Mouse (Mus musculus) mouse embryonic stem cell (cell line): ENCODE measurements around the gene Mki67.
"Not testable (repeated sequence)": the region's sequence is repeated elsewhere in the genome, so short reads cannot be mapped to it uniquely, and the experiment has no call there.

Experiments used
- in situ Hi-C, 2 experiments: fragments of 300-500 bp; cut with MboI; formaldehyde crosslinking; loops; 1 replicate in 1 of 2; 3 replicates in 1 of 2; pipeline ENCODE4 v1.14.3; 2019 to 2020; ENCODE audit warnings: low sequenced_read_pairs in 2 of 2, low pct_unique_long_range_greater_than_20kb in 1 of 2, mixed read lengths in 1 of 2; ENCODE audit not compliant: unreplicated experiment in 1 of 2

The Mki67 gene

DNA sequence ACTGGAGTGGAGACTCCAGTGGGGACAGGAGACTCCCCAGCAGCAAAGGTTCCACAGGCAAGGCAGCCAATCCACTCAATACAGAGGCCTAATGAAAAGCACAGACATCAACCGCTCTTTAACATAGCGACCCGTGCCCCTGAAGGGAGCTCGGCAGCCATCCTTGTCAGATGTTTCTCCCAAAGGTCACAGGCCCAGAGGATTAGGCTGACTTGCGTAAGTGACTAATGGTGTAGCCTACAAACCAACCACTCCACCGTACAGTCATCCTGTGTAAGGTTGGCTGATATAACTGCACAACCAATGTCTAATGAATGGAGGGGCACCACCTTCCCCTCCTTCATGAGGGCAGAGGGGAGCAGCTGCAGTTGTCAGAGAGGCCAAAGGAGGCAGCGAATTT, 26.8 kb downstream of the Mki67 start:
- in situ Hi-C loops: no loop called here

DNA sequence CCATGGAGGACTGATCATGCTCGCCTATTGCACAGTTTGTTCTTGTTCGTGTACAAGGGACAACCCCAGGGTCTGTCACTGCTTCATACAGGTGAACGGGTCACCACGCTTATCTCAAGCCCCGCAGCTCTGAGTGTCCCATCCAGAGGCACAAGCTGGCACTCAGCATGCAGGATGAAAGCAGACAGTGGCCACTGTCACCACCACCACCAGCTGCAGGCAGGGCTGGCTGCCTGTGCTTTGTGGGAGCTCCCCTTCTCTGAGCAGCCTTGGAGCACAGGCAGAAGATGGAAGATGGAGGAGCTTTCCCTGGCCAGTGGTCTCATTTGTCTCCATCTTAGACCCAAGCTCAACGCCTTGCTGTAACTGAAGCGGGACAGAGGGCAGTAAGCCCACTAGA, 31.2 kb downstream of the Mki67 start:
- in situ Hi-C loops: no loop called here

DNA sequence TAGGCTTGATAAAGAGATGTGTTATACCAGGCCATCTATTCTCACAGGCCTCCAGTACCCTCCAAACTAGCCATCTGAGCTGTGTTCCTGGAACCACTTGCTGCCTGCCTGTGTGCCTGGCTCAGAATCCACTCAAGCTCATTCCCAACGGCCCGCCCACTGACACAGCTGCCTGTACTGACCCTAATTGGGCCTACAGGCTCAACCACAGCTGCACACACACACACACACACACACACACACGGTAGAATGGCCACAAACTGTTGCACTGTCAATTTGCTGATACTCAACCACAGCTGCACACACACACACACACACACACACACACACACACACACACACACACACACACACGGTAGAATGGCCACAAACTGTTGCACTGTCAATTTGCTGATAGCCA, 32.1 kb downstream of the Mki67 start:
- in situ Hi-C loops: not testable (repeated sequence)

DNA sequence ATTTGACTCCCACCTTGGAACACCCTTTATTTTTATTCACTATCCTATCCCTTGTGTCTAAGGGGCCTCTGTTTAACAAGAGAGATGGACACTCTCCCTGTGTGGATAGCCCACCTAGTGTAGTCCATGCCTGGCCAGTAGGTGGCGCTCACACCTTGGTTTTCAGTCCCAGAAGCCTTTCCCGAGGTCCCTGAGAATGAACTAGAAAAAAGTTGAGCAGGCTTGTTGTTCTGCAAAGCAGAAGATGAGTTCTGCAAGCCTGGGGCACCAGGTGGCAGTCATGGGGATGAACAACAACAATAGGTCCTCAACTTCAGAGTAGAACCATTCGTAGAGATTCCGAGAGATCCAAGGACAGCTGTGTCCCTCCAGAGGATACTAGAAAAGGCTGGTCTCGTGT, 35.8 kb downstream of the Mki67 start:
- in situ Hi-C loops: no loop called here

DNA sequence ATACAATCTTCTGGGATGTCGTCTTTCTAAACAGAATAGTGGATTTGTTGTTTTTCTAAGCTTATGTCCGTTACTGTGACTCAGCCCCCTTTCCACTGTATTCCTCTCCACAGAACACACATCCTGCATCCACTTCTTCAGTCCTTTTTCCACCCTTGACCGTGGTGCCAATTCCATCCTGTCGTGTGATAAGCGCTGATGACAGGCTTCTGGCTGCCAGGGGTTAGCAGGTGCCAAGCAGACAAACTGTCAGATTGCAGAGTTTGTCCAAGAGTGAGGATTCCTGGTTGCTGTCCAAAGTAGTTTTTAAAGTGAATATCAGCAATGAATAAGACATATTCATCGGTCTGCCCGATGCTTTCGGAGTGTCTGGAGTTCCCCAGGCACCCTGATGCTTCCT, 39.4 kb downstream of the Mki67 start:
- in situ Hi-C loops: no loop called here

DNA sequence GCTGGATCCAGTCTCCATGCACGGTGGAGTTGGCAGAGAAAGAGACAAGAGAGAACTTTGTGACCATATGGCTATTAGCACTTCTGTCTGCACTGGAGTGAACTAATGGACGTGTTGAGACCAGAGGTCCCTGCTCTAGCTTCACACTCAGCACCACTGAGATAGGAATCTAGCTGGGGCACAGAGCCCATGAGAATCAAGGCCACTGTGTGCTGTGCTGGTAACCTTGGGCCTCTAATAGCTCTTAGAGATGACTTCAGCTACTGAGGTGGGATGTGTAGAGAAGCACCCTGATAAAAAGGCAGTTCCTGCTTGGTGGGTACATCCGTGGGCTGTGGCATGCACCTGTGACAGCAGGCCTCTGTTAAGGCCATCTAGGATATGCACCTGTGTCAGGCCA, 42.6 kb downstream of the Mki67 start:
- in situ Hi-C loops: no loop called here

DNA sequence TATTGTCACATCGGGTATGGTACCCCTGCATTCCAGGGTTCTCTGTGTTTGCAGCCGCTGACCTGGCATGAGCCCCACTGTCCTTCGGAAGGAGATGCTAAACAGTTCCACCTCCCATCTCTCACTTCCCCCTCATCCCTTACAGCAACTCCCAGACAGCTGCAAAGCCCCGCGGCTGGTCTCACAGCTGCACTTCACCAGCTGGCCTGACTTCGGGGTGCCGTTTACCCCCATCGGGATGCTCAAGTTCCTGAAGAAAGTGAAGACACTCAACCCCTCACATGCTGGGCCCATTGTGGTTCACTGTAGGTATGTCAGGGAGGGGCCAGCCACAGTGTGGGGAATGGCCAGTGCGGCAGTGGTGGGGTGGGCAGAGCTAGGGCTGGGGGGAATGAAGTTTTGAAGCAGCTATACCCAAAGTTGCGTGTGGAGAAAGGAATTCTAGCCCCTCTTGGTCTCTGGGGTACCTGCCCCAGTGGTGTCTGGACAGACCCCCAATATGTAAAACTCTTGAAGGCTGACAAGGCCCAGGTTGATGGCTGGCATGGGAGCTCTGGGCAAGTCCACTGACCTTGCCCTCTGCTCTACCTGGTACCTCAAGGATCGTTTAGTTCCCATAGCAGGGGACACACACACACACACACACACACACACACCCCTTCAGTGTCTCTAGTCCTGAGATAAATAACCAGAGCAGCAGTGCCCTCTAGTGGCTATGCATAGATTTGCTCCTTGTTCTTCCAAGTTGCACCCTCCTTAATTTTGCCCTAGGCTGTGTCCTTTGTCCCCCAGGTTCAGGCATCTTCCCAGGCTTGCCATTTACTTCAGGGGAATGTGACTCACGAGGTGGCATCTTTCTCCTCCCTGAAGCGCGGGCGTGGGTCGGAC, 47.1 kb downstream of the Mki67 start:
- in situ Hi-C loops: no loop called here

DNA sequence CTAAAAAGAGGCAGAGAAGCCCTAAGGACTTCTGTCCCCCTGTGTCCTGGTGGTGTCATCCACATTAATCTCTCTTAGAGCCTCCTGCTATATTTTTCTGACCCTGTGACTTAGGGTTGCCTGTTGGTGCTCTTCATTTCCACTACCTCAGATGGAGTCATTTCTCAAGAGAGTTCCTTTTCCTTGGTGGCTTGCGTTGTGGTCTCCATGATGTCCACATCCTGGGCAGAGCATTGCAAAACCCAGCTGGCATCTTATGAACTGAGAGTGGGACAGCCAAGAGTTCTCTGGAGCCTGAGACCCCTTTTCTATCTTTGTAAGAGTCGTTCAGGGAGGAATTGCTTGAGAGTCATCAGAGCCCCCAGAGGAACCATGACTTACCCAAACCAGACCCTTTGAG, 49.8 kb downstream of the Mki67 start:
- in situ Hi-C loops: no loop called here

DNA sequence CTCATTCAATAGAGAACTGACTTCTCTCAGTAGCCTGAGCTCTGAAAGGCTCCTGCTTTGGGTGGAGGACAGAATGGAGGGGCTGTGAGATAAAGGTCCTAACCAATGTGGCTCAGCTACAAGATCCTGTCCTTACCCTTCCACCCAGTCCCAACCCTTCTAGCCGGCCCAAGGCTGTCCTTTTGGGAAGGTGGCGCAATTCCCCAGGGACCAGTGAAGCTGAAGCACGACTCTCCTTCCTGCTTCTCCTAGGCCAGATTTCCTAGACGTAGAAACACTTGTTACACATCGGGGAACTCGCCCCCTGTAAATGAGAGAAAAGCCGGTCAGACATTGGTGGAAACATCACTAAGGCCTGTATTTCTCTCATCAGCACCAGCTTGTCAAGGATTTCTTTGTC, 52.0 kb downstream of the Mki67 start:
- in situ Hi-C loops: no loop called here

DNA sequence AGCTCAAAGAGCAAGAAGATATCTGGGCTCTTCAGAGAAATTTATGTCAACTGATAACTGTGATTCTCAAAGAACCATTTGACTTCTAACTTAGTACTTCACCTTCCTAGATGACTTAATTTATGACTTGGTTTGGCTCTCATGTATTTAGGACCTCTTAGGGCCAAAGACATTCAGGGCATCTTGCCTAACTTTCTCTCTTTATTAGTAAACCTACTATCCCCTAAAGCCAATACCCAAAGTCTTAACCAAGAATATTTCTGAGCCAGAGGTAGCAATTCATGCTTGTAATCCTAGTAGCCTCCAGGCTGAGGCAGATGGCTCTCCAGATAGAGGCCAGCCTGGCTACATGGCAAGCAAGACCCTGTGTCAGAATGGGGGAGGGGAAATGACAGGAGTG, 55.8 kb downstream of the Mki67 start:
- in situ Hi-C loops: no loop called here

DNA sequence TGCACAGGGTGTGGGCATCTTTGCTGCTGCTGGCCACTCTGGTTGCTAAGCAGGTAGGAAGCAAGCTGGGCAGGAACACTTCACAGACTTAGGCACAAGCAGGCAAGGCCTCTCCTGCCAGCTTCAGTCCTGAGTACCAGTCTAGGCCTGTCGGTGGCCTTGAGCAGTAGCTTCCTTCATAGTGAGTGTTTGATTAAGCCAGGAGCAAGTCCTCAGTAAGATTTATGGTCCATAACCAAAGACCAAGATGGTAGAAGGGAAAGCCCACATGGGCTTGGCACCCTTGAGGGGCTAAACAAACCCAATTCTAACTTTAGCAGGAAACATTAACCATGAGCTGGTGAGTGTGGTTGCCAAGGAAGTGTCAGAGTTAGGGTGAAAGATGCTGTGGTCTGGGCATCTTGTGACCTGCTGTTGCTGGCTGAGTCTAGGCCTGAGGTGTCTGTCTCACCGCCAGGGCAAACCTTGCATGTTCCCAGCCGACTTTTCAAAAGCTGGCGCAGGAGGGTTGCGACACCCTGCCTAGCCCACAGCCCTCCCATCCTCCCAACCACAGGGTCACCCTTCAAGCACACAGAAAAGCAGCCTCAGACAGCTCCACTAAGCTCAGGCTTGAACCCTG, 56.7 kb downstream of the Mki67 start:
- in situ Hi-C loops: no loop called here

DNA sequence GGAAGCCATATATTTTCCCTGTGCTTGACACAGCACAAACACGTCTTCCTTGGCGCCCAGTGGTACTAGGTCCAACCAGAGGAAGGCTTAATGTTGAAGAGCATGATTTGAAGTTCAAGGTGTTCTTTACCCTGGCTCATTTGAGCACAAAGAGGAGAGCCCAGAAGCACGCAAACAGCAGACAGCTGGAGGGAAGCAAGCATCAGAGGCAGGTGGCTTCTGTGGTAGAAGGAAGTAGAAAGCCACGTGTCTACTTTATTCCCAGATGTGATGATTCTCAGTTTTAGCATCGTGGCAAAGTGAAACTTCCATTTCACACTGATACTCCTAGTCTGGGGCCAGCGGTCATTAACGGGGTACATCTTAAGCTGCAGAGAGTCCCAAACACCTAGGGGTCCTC, 58.0 kb downstream of the Mki67 start:
- in situ Hi-C loops: no loop called here

DNA sequence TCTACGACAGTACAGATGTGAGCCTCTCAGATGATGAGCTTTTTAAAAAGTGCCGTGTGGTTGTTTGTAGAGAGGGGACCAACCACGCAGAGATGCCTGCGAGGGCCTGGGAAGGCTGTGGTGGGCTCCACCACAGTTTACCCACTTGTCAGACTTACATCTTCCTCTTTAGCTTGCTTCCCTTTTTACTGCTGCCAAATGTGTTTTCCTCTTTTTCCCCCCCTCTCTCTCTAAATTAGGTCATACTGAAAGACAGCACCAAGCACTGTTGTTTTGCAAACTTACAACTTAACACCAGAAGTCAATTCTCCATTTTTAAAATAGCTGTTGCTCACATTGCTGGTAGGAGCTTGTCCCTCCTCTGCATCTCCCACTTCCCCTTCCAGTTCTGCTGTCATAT, 61.0 kb downstream of the Mki67 start:
- in situ Hi-C loops: no loop called here

DNA sequence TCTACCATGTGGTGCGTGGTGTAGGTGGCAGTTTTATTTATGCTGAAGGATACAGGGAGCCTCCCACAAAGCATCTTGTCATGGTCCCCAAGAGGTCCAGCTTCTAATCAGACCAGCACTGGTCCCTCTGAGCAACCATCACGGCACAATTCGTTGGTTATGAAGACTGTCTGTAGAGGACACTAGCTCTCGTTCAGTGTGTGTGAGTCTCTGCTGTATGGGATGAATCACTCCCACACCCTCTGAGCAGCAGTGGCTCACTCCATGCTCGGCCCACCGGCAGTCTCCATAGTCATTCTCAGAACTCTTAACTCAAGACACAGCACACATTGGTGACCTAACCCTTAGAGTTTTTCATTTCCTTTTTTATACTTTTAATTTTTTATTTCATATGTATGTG, 61.9 kb downstream of the Mki67 start:
- in situ Hi-C loops: no loop called here

DNA sequence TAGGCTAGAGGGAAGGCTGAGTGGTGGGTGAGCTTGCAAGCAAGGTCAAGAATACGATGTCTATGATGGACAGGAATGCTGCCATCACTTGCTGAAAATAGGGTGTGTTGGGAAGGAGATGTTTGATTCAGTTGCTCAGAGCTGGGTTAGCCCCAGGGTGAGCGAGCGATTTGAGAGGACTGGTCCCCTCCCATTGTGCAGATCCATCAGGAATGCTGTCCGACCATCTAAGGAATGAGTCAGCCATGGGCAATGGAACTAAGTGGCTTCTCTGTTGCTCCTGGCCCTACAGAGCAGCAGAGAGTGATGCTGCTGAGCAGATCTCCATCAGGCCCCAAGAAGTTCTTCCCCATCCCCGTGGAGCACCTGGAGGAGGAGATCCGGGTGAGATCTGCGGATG, 62.6 kb downstream of the Mki67 start:
- in situ Hi-C loops: no loop called here

DNA sequence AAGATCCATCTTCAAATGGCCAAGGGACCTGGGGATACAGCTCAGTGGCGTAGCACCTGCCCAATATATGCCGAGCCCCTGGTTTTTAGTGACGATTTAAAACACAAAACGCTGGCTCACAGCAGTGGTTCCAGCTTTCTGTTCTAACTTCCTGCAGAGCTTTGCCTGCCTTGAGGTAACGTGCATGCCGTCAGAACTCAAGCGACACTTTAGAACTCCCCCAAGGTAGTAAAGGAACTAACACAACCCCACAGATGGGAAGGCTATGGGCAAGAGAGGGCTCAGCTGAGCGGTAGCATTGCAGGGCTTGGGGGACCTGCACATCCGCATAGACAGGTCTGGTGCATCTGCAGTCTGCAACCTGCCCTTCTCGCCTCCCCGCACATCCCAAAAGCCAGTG, 63.4 kb downstream of the Mki67 start:
- in situ Hi-C loops: no loop called here

DNA sequence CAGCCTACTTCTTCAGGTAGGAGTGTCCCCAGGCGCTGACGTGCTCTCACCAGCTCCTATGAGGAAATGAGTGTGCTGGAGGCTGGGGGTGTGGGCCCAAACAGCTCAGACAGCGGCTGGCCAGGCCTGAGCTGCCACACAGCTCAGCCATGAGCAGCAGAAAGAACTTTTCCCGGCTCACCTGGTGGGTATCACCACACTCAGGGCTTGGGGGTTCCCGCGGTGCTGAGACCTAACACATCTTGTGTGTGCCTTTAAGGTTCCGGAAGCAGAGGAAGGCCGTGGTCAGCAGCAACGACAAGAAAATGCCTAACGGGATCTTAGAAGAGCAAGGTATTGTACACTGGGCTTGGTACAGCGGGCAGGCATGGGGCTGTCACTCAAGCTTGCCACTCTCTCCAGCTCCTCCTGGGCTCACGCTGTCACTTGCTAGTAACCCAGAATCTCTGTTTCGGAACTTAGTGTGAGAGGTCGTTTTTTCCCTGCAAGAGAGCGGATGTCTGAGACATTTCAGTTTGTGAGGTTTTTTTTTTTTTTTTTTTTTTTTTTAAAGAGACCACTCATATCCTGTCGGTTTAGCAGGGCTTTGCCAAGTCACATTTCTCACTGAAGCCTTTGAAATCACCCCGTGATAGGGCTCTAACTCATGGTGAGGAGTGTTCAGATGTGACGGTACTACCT, 64.2 kb downstream of the Mki67 start:
- in situ Hi-C loops: no loop called here

DNA sequence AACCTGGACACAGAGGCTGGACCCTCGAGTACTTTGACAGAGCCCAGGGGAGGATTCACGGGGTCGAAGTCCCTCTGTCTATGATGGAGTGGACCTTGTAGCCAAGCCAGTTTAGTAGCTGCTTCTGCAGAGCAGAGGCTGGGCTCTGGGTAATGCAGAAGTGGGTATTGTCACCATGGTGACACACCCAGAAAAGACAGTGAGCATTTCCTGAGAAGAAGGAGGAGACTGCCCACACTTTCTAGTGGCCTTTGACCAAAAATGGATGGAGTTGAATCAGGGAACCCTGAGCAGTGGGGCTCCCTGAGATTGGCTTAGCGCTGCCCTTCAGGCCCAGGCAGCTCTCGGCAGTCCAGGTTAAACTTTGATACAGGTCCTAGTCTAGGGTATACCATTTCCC, 66.1 kb downstream of the Mki67 start:
- in situ Hi-C loops: no loop called here

DNA sequence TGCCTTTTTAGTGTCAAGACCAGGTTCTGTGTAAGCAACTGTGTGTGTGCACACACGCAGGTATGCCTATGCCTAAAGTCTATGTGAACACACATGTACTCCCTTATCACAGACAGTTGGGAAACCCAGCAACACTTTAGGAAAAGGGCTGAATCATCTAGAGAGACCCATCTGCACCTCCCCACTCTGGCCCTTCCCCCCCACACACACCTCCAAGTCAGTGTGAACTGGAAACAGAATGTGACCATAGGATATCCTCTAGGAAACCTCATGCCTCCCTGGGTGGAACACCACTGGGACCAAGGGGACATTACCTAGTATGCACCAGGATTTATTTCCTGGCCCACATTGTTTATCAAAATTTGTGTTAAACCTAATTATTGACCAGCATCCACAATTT, 66.9 kb downstream of the Mki67 start:
- in situ Hi-C loops: loop anchor here in 1 of 2 experiments (25.0 kb wide), 1 partner anchor 237 kb away; the partner anchor contains the start of gene Foxi2
